Mouse (Mus musculus) megakaryocyte, embryonic 14.5 days (primary cell): ENCODE data around the gene Rab13. TPM values are rescaled to one million over a fixed set of nuclear protein-coding genes. Genes with fewer than 3 reads are reported as not detected.

Experiments used
- H3K27me3 ChIP-seq: replicated peaks from 2 replicates; pipeline ENCODE3; 2012; ENCODE audit warnings: inconsistent platforms
- H3K36me3 ChIP-seq: replicated peaks from 2 replicates; pipeline ENCODE3; 2012; ENCODE audit warnings: low read length, inconsistent platforms, mixed read lengths
- H3K4me1 ChIP-seq: 2 replicates; pipeline ENCODE4 v1.6.1; 2012; ENCODE audit warnings: inconsistent platforms
- H3K4me3 ChIP-seq: replicated peaks from 2 replicates; pipeline ENCODE3; 2012; ENCODE audit warnings: moderate library complexity, mild to moderate bottlenecking, inconsistent platforms
- H3K9me3 ChIP-seq: 2 replicates; pipeline ENCODE4 v1.6.1; 2012; ENCODE audit warnings: inconsistent platforms
- FLI1 ChIP-seq: IDR thresholded peaks from 2 replicates; pipeline ENCODE4 v1.6.1; 2012; ENCODE audit warnings: low read length, inconsistent platforms, mixed read lengths
- GATA1 ChIP-seq: IDR thresholded peaks from 3 replicates; pipeline ENCODE4 v1.6.1; 2012; ENCODE audit warnings: mixed read lengths, low read length, inconsistent platforms, borderline replicate concordance
- polyA plus RNA-seq: library from polyadenylated mRNA; stranded (reverse); fragments of >175 nt; gene quantifications from 2 replicates; pipeline ENCODE4 v1.2.3, GENCODE M21; 2012; ENCODE audit warnings: low replicate concordance; ENCODE audit not compliant: insufficient read depth

Gene Rab13
- polyA plus RNA-seq, 1 experiment: 45.9 TPM

DNA sequence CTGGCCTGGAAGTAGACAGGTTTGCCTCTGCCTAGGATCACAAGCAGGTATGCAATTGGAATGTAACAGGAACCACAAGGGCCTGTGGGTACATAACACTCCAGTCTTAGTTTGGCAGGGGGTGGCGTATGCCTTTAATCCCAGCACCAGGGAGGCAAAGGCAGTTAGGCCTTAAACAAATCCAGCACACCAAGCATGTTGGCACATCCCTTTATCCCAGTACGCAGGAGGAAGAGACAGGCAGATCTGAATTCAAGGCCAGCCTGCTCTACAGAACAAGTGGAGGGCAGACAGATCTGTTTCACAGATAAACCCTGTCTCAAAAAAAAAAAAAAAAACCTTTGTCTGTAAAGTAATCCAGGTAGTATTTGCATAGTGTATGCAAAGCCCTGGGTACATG, 4.8 kb upstream of the Rab13 start:
- H3K27me3 ChIP-seq: no peaks in the 10 kb centered on the region
- H3K36me3 ChIP-seq: peaks cover 55% of the 10 kb centered on the region
- no peak overlapping the region for H3K4me3 ChIP-seq
- TF ChIP-seq GATA1 (no peak), FLI1 (no peak)
- peaks cover 31% of the 10 kb centered on the region for H3K4me1 ChIP-seq
- H3K9me3 ChIP-seq: no peaks in the 10 kb centered on the region

- TF ChIP-seq FLI1 (no peak), GATA1 (no peak)
- Histone ChIP-seq H3K4me3 (no peak overlapping the region), H3K9me3 (no peaks in the 10 kb centered on the region), H3K4me1 (peaks cover 38% of the 10 kb centered on the region), H3K36me3 (peaks cover 55% of the 10 kb centered on the region), H3K27me3 (no peaks in the 10 kb centered on the region)
These were observed 3.5 kb upstream of the Rab13 start for GRCm38 (mm10) chr3:90209908-90210566.

DNA sequence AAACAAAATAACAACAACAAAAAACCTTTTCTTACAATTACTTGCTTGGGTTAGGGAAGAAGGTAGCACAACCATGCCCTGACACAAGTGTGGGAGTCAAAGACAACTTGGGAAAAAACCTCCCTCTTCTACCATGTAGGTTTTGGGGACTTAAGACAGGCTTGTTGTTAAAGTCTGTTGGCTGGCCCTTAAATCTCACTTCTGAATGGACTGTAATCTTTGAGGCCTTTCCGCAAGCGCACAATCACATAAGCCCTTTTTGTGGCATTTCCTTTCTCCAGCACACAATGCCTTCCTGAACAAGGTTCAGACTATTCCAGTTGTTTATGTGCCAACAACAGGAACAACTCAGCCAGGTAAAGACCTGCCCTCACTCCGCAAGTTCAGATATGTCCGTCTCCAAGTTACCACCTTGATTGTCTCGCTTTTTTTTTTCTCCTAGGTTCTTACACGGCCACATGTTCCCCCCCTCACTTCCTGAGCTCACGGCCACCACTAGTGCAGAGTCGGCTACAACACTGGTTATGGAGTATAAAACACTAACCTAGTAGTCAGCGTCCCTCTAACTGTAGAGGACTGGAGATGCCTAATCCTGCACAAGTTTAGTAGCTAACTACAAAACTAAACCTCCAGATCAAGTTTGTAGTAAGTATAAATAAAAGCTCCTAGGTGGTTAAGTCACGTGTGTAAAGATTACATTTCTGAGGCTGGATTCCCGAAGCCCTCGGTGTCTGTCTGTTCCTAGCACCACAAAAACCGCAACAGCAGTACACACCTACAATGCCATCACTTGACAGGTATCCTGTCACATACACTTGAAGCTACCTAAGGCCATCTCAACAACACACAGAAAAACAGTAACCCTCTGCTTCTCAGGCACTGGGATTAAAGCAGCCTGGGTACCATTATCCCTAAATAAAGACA, 1.8 kb upstream of the Rab13 start:
- Histone ChIP-seq H3K9me3 (no peaks in the 10 kb centered on the region), H3K4me3 (peak overlapping the region; percentile 97), H3K4me1 (peaks cover 45% of the 10 kb centered on the region), H3K27me3 (no peaks in the 10 kb centered on the region), H3K36me3 (peaks cover 53% of the 10 kb centered on the region)
- TF ChIP-seq GATA1: no peak
- no peak for TF ChIP-seq FLI1

DNA sequence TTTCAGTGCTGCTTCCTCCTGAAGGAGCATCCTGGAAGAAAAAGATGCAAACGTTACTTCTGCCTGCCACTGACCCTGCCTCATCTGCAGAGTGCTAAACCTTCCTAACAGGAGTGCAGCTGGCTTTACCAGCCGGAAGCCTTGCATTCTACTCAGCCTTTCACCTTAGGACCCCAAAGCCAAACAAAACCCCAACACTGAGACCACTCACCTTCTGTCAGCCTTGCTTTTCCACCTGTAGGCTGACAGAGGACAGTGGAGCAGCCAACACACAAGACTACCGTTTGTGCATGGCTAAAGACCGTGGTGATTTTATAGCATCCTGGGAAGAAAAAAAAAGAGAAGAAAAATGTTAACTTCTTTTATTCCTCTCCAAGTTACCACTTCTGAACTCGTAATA, 772 bp upstream of the Rab13 start:
- Histone ChIP-seq H3K36me3 (peaks cover 49% of the 10 kb centered on the region), H3K4me3 (peak overlapping the region; percentile 97), H3K27me3 (no peaks in the 10 kb centered on the region), H3K9me3 (no peaks in the 10 kb centered on the region), H3K4me1 (peaks cover 54% of the 10 kb centered on the region)
- no peak for TF ChIP-seq FLI1
- TF ChIP-seq GATA1: no peak

GRCm38 (mm10) chr3:90213956-90214684, 625 bp downstream of the Rab13 start:
- no peak for TF ChIP-seq GATA1
- no peak for TF ChIP-seq FLI1
- Histone ChIP-seq H3K9me3 (no peaks in the 10 kb centered on the region), H3K4me1 (peaks cover 60% of the 10 kb centered on the region), H3K4me3 (peak overlapping the region; percentile 97), H3K27me3 (no peaks in the 10 kb centered on the region), H3K36me3 (peaks cover 35% of the 10 kb centered on the region)

DNA sequence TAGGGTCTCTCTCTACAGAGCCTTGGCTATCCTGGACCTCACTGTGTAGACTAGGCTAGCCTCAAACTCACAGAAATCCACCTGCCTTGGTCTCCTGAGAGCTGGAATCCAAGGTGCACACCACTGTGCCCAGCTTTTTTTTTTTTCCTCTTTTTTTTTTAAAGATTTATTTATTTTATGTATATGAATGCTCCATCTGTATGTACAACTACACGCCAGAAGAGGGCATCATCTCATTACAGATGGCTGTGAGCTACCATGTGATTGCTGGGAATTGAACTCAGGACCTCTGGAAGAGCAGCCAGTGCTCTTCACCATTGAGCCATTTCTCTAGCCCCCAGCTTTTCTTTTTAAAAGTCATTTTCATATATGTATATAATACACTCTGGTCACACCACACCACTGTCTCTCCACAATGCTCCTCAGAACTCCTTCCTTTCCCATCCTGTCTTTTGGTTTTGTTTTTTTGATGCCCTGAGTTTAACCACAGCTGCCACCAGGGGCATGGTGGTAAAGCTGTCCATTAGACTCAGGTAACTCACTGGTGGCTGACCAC, 2.4 kb downstream of the Rab13 start:
- H3K36me3 ChIP-seq: peaks cover 19% of the 10 kb centered on the region

DNA sequence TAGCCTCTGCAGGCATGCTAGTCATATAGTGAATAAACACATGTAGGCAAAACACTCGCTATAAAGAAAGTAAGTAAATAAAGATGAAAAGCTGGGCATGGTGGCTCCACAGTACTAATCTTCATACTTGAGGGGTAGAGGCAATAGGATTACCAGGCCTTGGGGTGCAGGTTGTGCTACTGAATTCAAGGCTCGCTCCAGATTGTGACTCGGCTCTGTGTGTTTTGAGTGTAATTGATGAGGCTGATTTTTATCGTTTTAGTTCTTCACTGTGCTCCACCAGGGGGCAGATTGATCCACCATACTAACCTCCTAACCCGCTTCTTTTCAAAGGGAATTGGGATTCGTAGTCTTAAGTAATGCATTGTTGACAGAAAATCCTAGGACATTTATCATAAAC, 6.6 kb downstream of the Rab13 start:
- peaks cover 24% of the 10 kb centered on the region for H3K36me3 ChIP-seq
- TF ChIP-seq FLI1 (no peak), GATA1 (no peak)
- peak overlapping the region; percentile 93 for H3K4me3 ChIP-seq
- H3K9me3 ChIP-seq: no peaks in the 10 kb centered on the region
- H3K27me3 ChIP-seq: no peaks in the 10 kb centered on the region
- H3K4me1 ChIP-seq: peaks cover 65% of the 10 kb centered on the region

More for the DNA sequence above, 2.4 kb downstream of the Rab13 start:
- Histone ChIP-seq H3K4me3 (no peak overlapping the region), H3K27me3 (no peaks in the 10 kb centered on the region), H3K4me1 (peaks cover 64% of the 10 kb centered on the region), H3K9me3 (no peaks in the 10 kb centered on the region)
- no peak for TF ChIP-seq GATA1
- TF ChIP-seq FLI1: no peak

- Histone ChIP-seq H3K4me3 (peak overlapping the region; percentile 93), H3K36me3 (peaks cover 29% of the 10 kb centered on the region), H3K9me3 (no peaks in the 10 kb centered on the region), H3K27me3 (no peaks in the 10 kb centered on the region), H3K4me1 (peaks cover 62% of the 10 kb centered on the region)
- TF ChIP-seq FLI1 (no peak), GATA1 (no peak)
These were observed 7.0 kb downstream of the Rab13 start for GRCm38 (mm10) chr3:90220531-90220951.

GRCm38 (mm10) chr3:90221123-90221522, 7.6 kb downstream of the Rab13 start:
- Histone ChIP-seq H3K27me3 (no peaks in the 10 kb centered on the region), H3K9me3 (no peaks in the 10 kb centered on the region), H3K4me3 (peak overlapping the region; percentile 93), H3K36me3 (peaks cover 35% of the 10 kb centered on the region), H3K4me1 (peaks cover 60% of the 10 kb centered on the region)
- TF ChIP-seq FLI1: no peak
- no peak for TF ChIP-seq GATA1
